Mouse (Mus musculus): Measurements from ENCODE around the gene Ets1.

DNA sequence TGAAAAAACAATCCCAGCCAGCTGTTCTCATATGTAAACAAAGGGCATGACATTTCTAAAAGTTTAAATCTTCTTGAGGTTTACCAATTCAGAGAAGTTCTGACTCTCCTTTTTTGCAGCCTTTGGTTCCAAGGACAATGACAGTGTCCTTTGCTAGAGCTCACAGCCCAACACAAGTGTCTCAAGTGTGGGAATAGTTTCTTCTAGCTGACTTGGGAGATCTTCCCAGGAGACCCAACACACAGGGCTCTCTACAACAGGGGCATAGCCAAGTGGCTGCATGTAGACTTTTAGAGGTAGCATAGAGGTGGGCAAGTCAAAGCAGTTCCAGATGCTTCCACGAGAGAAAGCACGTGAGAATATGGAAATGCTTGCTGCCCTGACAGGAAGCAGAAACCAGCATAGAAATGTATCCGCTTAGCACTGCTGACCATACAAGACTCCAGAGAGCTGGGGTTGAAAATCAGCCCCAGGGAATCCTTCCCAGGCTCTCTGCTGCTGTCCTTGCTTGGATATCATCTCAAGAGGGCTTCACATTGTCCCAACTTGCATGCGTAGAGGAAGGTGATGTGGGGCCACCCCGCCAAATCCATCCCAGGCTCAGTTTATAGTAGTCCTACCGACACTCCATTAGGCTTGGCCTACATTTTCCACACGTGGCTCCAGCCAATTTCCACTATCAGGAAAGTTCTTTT, 88.3 kb downstream of the Ets1 start:
- no peak for TF ChIP-seq CTCF (IDR thresholded peaks at IDR 0.05; ENCODE audit: extremely low read depth, insufficient read depth, low read length)
- no peak for TF ChIP-seq POLR2A (IDR thresholded peaks at IDR 0.05; ENCODE audit: extremely low read depth, insufficient read depth, low read length)

Measured in cortical plate, adult 2 months (tissue).